Mouse (Mus musculus) lung, postnatal 0 days (tissue): ENCODE results near the gene Clec2h.
"Not testable (repeated sequence)": the region's sequence is repeated elsewhere in the genome, so short reads cannot be mapped to it uniquely, and the experiment has no call there.

ENCODE experiments used
- CTCF ChIP-seq: IDR thresholded peaks from 2 replicates; pipeline ENCODE4 v1.5.1; 2016; ENCODE audit warnings: antibody characterized with exemption, mild to moderate bottlenecking
- EP300 ChIP-seq: IDR thresholded peaks from 2 replicates; pipeline ENCODE4 v1.6.1; 2016; ENCODE audit warnings: antibody characterized with exemption, mild to moderate bottlenecking, control low read depth

- not testable (repeated sequence) for TF ChIP-seq CTCF, EP300
Observed at GRCm38 (mm10) chr6:128644694-128645093, 17.5 kb upstream of the Clec2h start.
